Mouse (Mus musculus): ENCODE results near the gene Gm5150.
"Not testable (repeated sequence)": the region's sequence is repeated elsewhere in the genome, so short reads cannot be mapped to it uniquely, and the experiment has no call there.

The Gm5150 gene

GRCm38 (mm10) chr3:16006215-16006614 lies at the start of gene Gm5150:
Gene Gm5150 (minus strand): TSS chr3:16006437.
- DNase-seq (ENCODE audit: extremely low spot score) = no peak

- DNase-seq (ENCODE audit: extremely low spot score) = not testable (repeated sequence)
Measured at GRCm38 (mm10) chr3:16051736-16052135, 45.5 kb upstream of the Gm5150 start.

- no peak for DNase-seq (ENCODE audit: extremely low spot score)
Measured at GRCm38 (mm10) chr3:16047288-16047687, 41.1 kb upstream of the Gm5150 start.

GRCm38 (mm10) chr3:16043315-16043714 lies 37.1 kb upstream of the Gm5150 start:
- peak; percentile 35 for DNase-seq (ENCODE audit: extremely low spot score)

- peak; percentile 34 for DNase-seq (ENCODE audit: extremely low spot score)
Measured at GRCm38 (mm10) chr3:16024988-16025387, 18.8 kb upstream of the Gm5150 start.

- DNase-seq (ENCODE audit: extremely low spot score) = no peak
Measured at GRCm38 (mm10) chr3:16022214-16022613, 16.0 kb upstream of the Gm5150 start.

- not testable (repeated sequence) for DNase-seq (ENCODE audit: extremely low spot score)
Measured at GRCm38 (mm10) chr3:16014456-16014855, 8.2 kb upstream of the Gm5150 start.

GRCm38 (mm10) chr3:16007827-16008226 lies 1.6 kb upstream of the Gm5150 start:
- no peak for DNase-seq (ENCODE audit: extremely low spot score)

- DNase-seq (ENCODE audit: extremely low spot score) = no peak
Measured at GRCm38 (mm10) chr3:16003890-16004633, 2.2 kb downstream of the Gm5150 start.

GRCm38 (mm10) chr3:15999479-15999878 lies 6.8 kb downstream of the Gm5150 start:
- DNase-seq (ENCODE audit: extremely low spot score) = not testable (repeated sequence)

- no peak for DNase-seq (ENCODE audit: extremely low spot score)
Measured at GRCm38 (mm10) chr3:15982216-15982615, 24.0 kb downstream of the Gm5150 start.

GRCm38 (mm10) chr3:15956921-15957320 lies 49.3 kb downstream of the Gm5150 start:
- DNase-seq (ENCODE audit: extremely low spot score) = no peak
